Mouse (Mus musculus) neural tube, embryonic 12.5 days (tissue): ENCODE results near the gene Hspa2. TPM values are rescaled to one million over a fixed set of nuclear protein-coding genes. Genes with fewer than 3 reads are reported as not detected.

ENCODE experiments used
- ATAC-seq: fragments of 200-750 bp; cut with Nextera tagmentation; 2 replicates; pipeline ENCODE4 v1.8.0; 2017; ENCODE audit warnings: low read depth, mild to moderate bottlenecking, moderate TSS enrichment, moderate library complexity; ENCODE audit not compliant: low FRiP score
- H3K27ac ChIP-seq: fragments of 300-500 bp; sonication (generic); 2 replicates; pipeline ENCODE4 v1.5.1; 2016
- H3K27me3 ChIP-seq: fragments of 300-500 bp; sonication (generic); replicated peaks from 2 replicates; pipeline ENCODE4 v1.6.1; 2016; ENCODE audit warnings: mild to moderate bottlenecking
- H3K36me3 ChIP-seq: fragments of 300-500 bp; sonication (generic); 2 replicates; pipeline ENCODE4 v1.6.1; 2016; ENCODE audit warnings: mild to moderate bottlenecking
- H3K4me1 ChIP-seq: fragments of 300-500 bp; sonication (generic); 2 replicates; pipeline ENCODE4 v1.6.1; 2016
- H3K4me2 ChIP-seq: fragments of 300-500 bp; sonication (generic); replicated peaks from 2 replicates; pipeline ENCODE4 v1.6.1; 2016; ENCODE audit warnings: mild to moderate bottlenecking
- H3K4me3 ChIP-seq: fragments of 300-500 bp; sonication (generic); 2 replicates; pipeline ENCODE4 v1.5.1; 2016
- H3K9ac ChIP-seq: fragments of 300-500 bp; sonication (generic); 2 replicates; pipeline ENCODE4 v1.6.1; 2016; ENCODE audit warnings: mild to moderate bottlenecking
- H3K9me3 ChIP-seq: fragments of 300-500 bp; sonication (generic); 2 replicates; pipeline ENCODE4 v1.6.1; 2016; ENCODE audit warnings: mild to moderate bottlenecking
- WGBS: fragments of 180-500 bp; shearing (Covaris S2); methylation state at CpG from one replicate; pipeline ENCODE4 v1.1.7; 2016; 5-methylcytosine and 5-hydroxymethylcytosine counted together
- polyA plus RNA-seq: library from polyadenylated mRNA; unstranded; fragments of >200 nt; fragmentation: Nextera tagmentation; extraction: Ambion mirVana; gene quantifications from 2 replicates; pipeline ENCODE4 v1.2.1, GENCODE M21; 2016

Hspa2 gene
- polyA plus RNA-seq, 1 experiment from 2014 or later, result 5.2 TPM

- no peaks in the 10 kb centered on the region for H3K9me3 ChIP-seq
- H3K4me2 ChIP-seq, result no peak overlapping the region
- ATAC-seq, result no peak
- no peak overlapping the region for H3K9ac ChIP-seq
- no peaks in the 10 kb centered on the region for H3K27me3 ChIP-seq
- no peaks in the 10 kb centered on the region for H3K36me3 ChIP-seq
- no peak overlapping the region for H3K27ac ChIP-seq
- no peaks in the 10 kb centered on the region for H3K4me1 ChIP-seq
- H3K4me3 ChIP-seq, result no peak overlapping the region
- 82% methylated on average over 11 of the region's 11 CpGs for WGBS
These were observed 42.2 kb downstream of the Hspa2 start for GRCm38 (mm10) chr12:76446201-76446600.

DNA sequence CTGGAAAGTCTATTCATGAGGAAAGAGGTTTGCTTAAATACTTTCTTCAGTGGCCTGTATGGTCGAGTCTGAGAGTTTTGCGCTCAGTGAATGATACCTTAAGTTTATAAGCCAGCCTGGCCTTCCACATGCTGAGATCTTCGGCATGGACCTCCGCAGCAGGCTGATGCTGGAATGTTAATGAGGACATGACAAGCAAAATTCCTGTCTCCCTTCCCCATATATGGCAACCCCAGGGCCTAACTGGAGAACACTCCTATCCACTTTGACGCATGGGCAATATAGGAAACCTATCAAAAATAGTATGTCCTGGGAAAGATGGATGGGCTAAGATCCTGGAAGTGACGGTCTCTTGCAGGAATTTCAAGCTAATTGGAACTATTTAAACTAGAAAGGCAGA, 44.2 kb downstream of the Hspa2 start:
- Histone ChIP-seq H3K27ac (no peak overlapping the region), H3K4me2 (no peak overlapping the region), H3K27me3 (no peaks in the 10 kb centered on the region), H3K36me3 (no peaks in the 10 kb centered on the region), H3K9me3 (no peaks in the 10 kb centered on the region), H3K4me1 (no peaks in the 10 kb centered on the region), H3K4me3 (no peak overlapping the region), H3K9ac (no peak overlapping the region)
- no peak for ATAC-seq
- 82% methylated on average over 6 of the region's 6 CpGs for WGBS

GRCm38 (mm10) chr12:76452203-76452602, 48.2 kb downstream of the Hspa2 start:
- no peaks in the 10 kb centered on the region for H3K9me3 ChIP-seq
- no peak overlapping the region for H3K4me3 ChIP-seq
- no peaks in the 10 kb centered on the region for H3K27me3 ChIP-seq
- no peak overlapping the region for H3K27ac ChIP-seq
- ATAC-seq, result no peak
- no peak overlapping the region for H3K9ac ChIP-seq
- no peaks in the 10 kb centered on the region for H3K4me1 ChIP-seq
- no peaks in the 10 kb centered on the region for H3K36me3 ChIP-seq
- WGBS, result 44% methylated on average over 2 of the region's 2 CpGs
- H3K4me2 ChIP-seq, result no peak overlapping the region

Other genes with a start within 250 kb of the Hspa2 start
- gene Esr2, start 226.9 kb upstream of the Hspa2 start, polyA plus RNA-seq, result 0.13 and 0.17 TPM in 2 replicates
- not detected in 2 replicates for gene Tex21, start 157.4 kb upstream of the Hspa2 start, polyA plus RNA-seq
- 39.9 and 40.2 TPM in 2 replicates for gene Mthfd1, start 148.9 kb upstream of the Hspa2 start, polyA plus RNA-seq
- 5.0 and 5.8 TPM in 2 replicates for gene Akap5, start 79.3 kb upstream of the Hspa2 start, polyA plus RNA-seq
- gene Zbtb25, start 34.6 kb upstream of the Hspa2 start, polyA plus RNA-seq, result 15.1 and 17.9 TPM in 2 replicates
- 7.0 and 7.1 TPM in 2 replicates for gene Zbtb1, start 33.9 kb upstream of the Hspa2 start, polyA plus RNA-seq
- gene Ppp1r36, start 13.4 kb downstream of the Hspa2 start, polyA plus RNA-seq, result 0.75 and 0.83 TPM in 2 replicates
- 1.9 and 2.0 TPM in 2 replicates for gene Plekhg3, start 126.7 kb downstream of the Hspa2 start, polyA plus RNA-seq